Mouse (Mus musculus) T-helper 2 cell (primary cell): ENCODE results near the gene Rbm14.

ENCODE experiments used
- in situ Hi-C: fragments of 300-600 bp; cut with MboI, MseI; formaldehyde crosslinking; loops from one replicate; pipeline ENCODE4 v1.15.1; 2025; ENCODE audit warnings: high pct_unique_total_duplicates

Rbm14 gene

DNA sequence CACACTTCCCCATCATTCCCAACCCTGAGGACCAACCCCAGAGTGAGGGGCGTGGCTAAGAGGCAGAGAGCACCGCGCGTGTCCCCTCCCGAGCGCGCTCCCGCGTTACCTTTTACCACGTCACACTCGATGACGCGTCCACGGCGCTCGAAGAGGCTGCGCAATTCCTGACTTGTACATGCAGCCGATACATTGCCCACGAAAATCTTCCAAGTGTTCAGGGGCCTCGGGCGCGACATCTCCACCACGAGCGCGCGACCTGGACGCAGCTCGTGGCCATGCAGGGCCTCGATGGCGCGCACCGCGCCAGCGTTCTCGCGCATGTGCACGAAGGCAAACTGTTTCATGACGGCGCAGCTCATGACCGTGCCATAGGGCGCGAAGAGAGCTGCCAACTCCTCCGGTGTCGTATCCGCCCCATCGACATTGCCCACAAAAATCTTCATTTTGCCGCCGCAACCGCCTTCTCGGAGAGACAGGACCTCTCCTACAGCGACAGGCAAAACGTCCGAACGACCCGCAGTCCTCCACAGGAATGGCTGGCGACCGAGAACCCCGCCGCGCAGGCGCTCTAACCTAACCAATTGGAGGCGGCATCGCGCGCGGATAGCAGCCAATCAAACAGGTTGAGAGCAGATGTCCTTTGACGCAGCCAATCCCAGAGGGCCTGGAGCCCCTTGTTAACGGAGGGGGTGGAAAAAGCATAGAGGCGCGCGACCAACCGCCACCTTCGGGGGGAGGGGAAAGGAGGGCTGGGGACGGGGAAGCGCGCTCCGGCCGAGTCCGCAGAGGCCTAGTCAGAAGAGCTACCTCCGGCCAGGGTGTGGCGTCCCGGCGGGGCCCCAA is at the start of gene Rbm14, which contains the start of gene Gm21992:
Gene Rbm14, minus strand, starts transcription at position 572 of the 846 bp plus-strand sequence.
Gene Gm21992, minus strand, starts transcription at position 550 of the 846 bp plus-strand sequence.
- in situ Hi-C loops, result no loop called here

DNA sequence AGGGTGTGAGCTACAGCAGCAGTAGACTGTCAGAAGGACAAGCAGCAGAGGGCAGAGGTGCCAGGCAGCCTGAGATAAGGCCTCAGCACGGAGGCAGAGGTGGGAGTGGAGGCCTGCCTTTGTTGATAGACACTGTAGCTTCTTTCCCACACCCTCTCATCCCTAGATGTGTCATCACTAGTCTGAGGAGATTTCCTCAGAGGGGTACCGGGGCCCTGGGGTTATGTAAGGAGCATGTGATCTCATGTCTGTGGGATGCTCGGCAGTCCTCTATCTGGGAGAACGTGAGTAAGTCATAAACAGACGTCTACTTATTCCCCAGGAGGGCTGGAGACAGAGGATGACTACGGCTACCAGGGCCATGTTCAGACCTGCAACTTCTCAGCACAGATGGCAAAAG is 47.6 kb upstream of the Rbm14 start:
- in situ Hi-C loops, result no loop called here

DNA sequence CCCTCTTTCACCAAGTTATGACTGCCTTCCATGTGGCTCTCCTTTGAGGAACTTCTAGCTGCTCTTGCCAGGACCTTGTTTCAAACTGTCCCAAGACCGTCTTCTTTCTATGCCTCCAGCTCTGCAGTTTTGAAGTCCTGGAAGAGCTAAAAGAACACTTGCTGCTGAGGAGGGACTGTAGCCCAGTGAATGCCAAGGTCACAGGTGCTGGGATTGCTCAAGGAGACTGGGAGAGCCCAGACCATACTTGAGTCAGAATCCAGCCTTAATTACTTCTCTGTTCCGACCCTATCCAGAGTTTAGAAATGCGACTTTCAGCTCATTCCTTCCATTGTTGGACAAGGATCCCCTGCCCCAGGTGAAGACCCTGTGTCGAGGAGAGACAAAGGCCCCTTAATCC is 44.5 kb upstream of the Rbm14 start:
- in situ Hi-C loops, result no loop called here

DNA sequence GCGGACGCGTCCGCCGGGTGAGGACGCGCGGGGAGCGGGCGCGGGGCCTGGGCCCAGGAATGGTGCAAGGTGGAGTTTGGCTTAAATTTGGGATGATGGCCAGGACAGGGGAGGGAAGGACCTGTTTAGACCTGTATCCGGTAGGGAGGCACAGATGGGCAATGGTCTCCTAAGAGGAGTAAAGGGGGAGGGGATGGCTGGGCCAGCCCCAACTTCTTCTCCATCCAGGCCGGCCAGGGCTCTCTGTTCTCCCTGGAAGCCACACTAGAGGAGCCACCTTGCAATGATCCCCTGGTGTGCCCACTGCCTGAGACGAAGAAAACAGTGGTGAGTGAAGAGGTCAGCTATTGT is 44.0 kb upstream of the Rbm14 start:
- in situ Hi-C loops, result no loop called here

DNA sequence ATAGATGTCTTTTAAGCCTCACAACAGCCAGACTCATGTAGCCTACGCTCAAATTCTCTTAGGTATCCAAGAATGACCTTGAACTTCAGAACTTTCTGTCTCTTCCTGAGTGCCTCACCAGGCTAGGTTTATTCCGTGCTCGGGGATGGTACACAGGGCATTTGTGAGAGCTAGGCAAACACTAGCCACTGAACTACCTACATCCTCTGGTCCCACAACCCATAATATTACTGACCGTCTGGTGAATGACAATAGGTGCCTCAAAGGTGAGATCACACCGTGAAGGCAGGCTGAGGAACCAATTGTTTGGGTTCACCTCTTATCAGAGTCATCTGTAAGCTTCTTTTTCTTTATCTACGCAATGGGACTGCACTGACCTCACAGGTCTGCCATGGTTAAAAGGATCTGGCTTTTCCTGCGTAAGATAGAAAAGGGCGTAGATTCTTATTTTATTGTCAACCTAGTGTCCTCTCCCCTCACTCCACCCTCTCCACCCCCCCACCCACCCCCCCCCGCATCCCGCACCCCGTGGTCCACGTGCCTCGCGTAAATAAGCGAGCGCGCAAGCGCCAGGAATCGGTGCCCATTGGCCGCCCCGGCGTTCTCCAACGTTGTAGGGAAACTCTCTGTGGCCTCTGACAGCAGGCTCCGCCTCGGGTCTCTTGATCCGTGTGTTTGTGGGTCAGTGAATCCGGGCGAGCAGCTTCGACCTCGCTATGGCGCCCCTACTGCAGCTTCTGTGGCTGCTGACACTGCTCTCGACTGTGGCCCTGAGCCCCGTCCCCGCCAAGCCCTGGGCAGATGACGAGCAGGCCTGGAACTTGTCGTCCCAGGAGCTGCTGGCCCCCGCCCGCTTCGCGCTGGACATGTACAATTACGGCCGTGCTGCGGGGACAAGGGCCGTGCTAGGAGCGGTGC is 43.4 kb upstream of the Rbm14 start, which contains the start of gene Ctsf:
Gene Ctsf, plus strand, starts transcription at position 579 of the 918 bp plus-strand sequence.
- in situ Hi-C loops, result no loop called here

DNA sequence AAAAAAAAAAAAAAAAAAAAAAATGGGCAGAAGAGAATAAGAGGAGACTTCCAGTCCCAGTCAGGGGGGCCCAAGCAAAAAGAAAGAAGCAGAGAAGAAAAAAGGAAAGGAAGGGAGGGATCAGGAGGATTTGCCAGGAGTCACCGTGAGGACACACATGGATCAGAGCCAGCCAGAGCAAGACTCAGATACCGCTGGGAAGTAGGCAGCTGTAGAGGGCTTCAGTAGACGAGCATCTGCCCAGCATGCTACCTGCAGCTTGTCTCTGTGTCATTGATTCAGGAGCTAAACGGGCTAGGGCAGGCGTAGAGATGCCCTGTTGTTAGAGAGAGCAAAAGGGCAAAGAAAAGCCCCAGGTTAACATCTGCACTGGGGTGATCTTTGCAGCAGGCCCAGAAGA is 38.8 kb upstream of the Rbm14 start:
- in situ Hi-C loops, result no loop called here

DNA sequence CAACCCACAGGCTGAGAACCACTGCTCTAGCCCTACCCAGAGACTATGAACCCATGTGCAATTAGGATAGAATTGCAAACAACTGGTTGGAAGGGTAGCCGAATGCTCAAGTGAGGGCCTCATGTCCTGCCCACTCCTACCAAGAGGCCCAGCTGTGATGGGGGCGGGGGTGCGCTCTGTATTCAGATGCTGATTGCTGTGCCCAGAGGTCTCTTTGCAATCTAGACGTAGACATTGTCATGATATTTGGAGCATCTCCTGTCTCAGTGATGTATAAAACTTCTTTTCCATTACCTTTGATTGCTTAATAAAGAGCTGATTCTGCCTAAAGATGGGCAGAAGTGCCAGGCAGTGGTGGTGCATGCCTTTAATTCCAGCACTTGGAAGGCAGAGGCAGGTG is 38.4 kb upstream of the Rbm14 start:
- in situ Hi-C loops, result no loop called here

DNA sequence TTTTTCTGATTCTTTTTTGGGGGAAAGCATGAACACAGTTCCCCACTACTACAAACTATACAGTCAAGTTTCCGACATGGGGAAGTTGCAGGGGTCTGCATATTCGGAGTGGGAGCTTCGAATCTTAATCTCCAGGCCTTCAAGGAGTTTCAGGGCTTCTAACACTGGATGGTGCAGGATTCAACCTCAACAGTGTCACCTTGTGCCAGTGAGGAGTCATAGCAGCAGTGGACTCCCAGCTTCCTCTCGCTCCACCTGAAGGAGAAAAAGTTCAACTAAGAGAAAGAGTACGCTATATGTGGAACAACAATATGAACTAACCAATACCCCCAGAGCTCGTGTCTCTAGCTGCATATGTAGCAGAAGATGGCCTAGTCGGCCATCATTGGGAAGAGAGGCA is 36.1 kb upstream of the Rbm14 start:
- in situ Hi-C loops, result no loop called here

DNA sequence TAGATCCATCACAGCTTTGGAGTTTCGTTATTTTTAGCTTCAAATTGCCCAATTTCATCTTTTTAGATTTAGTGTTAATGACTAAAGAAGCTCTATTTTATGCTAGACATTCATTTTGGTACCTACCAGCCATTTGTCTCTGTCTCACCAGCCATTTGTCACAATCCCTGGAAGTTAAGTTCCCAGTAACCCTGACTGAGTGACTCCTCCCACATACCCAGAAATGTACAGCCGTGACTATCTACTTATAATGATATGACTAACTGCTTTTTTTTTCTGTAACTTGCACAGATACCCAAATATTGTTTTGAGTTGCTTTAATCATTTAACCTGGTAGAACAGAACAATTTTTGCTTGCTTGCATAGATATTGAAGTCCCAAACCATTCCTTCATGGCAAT is 34.4 kb upstream of the Rbm14 start:
- in situ Hi-C loops, result no loop called here

DNA sequence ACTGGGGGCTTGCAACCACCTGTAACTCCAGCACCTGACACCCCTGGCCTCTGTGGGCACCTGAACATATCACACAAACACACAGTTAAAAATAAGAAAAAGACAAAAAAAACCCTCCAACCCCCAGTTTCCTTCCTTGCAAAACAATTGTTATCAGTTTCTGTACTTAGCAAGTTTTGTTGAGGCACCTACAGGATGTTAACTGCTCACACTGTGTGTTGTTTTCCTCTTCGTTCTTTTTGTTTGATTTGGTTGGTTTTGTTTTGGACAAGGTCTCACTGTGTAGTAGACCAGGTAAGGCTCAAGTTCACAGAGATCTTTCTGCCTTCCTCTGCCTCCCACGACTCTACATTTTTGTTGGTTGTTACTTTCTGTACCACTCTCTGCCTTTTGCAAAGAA is 31.2 kb upstream of the Rbm14 start:
- in situ Hi-C loops, result no loop called here

DNA sequence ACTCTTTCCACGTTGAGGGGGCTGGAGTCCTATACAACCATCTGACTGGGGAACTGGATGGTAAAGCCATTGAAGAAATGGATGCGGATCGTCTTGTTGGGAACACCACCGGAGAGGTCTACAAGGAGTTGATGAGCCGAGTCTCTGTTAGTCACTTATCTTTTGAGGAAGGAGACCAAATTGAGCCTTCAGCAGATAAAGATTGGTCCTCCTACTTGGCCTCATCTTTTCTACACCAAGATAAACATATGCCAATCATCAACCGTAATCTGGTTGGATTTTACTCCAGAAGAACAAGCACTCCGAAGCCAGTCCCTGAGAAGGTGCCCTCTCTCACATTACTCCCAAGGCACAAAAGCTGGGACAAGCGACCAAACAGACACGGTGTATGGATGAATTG is 29.4 kb upstream of the Rbm14 start:
- in situ Hi-C loops, result no loop called here

DNA sequence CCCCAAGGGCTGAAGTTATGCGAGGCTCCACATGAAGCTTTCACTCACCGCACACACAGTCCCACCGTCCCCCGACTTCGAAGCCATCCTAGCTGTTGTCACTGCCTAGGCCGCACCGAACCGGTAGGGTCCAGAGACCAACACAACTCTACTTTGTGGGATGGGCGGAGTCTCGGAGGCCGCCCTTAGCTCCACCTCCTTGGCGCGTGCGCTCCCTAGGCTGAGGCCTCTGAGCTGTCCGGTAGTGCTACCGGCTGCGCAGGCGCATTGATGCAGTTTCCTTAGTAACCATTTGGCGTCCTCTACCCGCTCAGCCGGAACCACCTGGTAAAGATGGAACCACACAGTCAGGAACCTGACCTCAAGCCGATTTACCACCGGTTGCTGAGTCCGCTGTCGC is 27.7 kb upstream of the Rbm14 start, which contains the start of the genes Ccs and Ccdc87:
Gene Ccs, minus strand, starts transcription at position 184 of the 400 bp plus-strand sequence.
Gene Ccdc87, plus strand, starts transcription at position 218 of the 400 bp plus-strand sequence.
- in situ Hi-C loops, result loop anchor here (10.0 kb wide), 1 partner anchor 194 kb away; no protein-coding TSS in a partner anchor

DNA sequence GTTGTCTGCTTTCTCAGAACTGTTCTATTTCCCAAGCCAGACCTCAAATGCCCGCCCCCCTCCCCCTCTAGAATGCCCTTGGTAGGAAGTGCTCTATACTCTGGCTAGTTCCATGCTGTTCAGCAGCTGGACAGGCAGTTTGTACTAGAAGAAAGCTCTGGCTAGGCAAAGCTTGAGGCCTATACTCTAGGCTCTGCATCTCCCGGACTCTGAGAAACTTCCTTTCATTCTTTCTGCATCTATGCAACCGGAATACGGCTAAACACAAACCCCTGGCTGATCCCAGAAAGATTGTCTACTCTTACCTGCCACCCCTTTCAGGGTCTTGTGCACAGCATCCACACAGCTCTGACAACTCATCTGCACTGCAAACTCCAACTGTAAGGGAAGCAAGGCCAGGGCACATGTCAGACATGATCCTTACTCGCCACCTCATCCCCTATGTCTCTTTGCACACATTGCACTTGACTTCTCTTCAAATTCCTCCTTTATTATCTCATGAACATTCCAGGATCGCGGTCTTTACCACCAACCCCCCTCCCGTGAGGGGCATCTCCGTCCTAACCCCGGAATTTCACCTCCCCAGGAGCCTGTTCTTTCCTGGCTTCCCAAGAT is 27.2 kb upstream of the Rbm14 start:
- in situ Hi-C loops, result loop anchor here (10.0 kb wide), 1 partner anchor 194 kb away; no protein-coding TSS in a partner anchor

DNA sequence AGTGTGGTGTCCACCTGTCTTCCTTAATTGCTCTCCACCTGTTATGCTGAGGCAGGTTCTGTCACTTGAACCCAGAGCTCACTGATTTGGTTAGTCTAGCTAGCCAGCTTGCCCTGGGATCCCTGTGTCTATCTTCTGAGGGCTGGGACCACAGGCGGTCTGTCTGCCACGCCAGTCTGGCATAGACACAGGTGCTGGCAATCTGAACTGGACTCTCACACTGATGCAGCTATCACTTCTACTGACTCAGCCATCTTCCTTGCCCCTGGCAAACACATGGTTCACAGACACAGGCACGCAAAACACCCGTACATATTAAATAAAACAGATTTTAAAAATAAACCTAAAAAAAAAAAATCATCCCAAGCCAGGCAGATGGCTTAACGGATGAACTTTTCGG is 25.6 kb upstream of the Rbm14 start:
- in situ Hi-C loops, result loop anchor here (10.0 kb wide), 1 partner anchor 192 kb away; no protein-coding TSS in a partner anchor

DNA sequence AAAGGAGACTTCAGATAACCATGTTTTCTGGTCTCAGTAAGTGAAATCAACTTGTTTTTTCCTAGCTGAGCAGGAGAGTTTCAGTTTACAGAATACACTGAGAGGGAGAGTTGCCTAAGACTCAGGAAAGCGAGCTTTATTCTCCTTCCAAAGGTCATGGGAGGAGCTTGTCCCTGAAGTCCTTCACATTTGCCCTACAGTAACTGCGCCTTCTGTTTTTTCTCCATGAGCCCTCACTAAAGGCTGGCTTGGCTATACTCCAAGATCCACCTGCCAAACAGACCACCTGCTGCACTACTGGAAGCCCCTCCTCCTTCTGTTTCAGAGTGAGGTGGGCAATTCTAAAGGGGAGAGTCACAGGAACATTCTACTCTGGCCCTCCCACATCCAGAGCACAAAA is 24.7 kb upstream of the Rbm14 start:
- in situ Hi-C loops, result loop anchor here (10.0 kb wide), 1 partner anchor 191 kb away; no protein-coding TSS in a partner anchor

DNA sequence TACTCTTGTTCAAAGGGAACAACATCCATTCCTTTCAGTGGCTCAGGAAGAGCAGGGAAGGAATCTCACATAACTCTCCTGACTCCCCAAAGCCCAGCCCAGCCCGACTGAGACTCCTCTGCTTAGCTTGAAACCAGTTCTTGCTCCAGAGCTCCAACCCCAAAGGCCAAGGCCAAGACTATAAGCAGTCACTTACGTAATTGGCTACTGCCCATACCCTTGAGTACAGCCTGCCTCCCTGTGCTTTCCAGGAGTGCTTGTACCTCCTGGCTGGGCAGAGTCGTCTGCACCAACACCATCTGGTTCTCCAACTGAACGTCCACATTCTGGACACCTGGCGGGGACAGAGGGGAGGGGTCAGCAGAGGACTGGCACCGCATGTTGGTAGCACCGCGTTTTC is 22.5 kb upstream of the Rbm14 start:
- in situ Hi-C loops, result loop anchor here (10.0 kb wide), 1 partner anchor 189 kb away; no protein-coding TSS in a partner anchor

DNA sequence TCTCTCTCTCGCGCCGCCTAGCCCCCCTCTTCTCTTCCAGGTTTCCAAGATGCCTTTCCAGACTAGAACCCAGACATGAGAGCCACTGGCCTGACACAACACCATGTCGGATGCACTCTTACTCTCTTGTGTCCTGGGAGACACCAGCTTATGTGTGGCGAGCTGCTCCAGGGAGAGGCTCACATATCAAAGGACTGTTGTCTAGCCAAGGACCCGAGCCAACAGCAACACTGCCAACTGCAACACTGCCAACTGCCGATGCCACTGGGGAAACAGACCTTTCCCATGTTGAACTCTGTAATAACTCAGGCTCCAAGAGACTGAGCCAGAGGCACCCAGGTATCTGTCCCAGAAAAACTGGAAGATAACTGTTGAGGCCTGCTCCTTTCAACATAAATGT is 17.7 kb upstream of the Rbm14 start:
- in situ Hi-C loops, result no loop called here

DNA sequence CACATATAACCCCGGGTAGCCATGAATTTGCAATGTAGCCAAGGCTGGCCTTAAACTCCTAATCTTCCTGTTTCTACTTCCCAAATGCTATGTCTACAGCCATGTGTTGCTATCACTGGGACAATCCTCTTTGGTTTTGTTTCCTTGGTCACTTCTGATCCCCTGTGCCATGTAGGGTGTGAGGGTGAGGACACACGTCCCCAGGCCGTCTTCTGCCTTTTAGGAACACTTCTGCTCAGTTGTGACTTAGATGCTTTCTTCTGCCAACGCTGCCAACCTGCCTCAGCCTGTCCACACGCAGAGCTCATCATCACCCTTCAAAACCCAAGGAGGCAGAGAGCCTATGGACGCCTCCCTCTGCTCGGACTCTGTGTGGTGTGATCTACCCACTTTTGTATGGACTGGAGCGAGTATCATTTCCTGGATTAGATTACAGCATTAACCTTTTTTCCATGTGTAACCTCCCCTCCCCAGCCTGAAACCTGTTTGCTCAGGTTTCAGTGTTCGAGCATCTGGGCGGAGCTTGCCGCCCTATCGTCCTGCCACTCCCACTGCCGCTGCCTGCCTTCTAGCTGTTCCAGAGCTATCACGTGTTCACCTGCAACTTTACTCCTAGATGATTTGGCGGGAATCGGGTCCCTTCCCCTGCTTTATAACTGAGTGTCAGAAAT is 17.1 kb upstream of the Rbm14 start:
- in situ Hi-C loops, result no loop called here

DNA sequence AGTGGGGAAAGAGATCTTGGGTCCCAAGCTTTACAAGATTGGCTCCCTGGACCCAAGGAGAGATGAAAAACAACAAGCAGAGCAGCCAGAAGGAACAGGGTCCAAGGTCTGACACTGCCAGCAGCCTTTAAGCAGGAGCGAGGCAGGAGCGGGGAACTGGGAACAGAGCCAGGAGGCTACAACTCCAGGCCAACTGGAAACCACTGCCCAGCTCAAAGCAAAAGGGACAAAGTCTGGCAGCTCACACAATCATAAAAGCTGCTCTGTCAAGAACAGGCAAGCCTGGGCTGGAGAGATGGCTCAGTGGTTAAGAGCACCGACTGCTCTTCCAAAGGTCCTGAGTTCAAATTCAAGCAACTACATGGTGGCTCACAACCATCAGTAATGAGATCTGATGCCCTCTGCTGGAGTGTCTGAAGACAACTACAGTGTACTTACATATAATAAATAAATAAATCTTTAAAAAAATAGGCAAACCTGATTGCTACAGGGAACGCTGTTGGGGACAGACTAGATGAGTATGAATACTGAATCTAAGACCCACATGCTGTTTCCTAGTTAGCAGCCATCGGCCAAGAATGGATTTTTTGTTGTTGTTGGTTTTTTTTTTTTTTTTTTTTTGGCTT is 9.4 kb upstream of the Rbm14 start:
- in situ Hi-C loops, result no loop called here

DNA sequence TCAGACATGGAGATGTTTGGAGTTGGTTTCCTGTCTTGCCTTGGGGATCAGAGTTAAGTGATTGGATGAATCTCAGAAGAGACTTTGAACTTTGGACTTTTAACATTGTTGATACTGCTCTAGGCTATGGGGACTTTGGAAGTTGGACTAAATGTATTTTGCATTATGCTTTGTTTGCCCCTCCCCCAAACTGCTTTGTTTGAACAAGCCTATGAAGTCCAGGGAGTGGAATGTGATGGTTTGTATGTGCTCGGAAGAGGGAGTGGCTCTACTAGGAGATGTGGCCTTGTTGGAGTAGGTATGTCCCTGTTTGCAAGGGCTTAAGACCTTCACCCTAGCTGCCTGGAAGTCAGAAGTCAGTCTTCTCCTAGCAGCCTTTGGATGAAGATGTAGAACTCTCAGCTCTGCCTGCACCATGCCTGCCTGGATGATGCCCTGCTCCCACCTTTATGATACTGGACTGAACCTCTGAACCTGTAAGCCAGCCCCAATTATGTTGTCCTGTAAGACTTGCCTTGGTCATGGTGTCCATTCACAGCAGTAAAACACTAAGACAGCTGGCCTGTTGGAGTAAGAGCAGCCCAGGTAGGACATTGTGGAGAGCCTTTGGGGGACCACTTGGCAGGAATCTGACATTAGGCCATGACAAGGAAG is 5.9 kb upstream of the Rbm14 start:
- in situ Hi-C loops, result no loop called here
